Mouse (Mus musculus) stomach, embryonic 16.5 days (tissue): ENCODE data around the gene AC134908.4. TPM values are rescaled to one million over a fixed set of nuclear protein-coding genes. Genes with fewer than 3 reads are reported as not detected.

Experiments used
- microRNA-seq: library from miRNA; unstranded; fragments of <30 nt; microRNA quantifications from one replicate; pipeline ENCODE4, GENCODE M21; 2016
- polyA plus RNA-seq: library from polyadenylated mRNA; unstranded; fragments of >200 nt; fragmentation: Nextera tagmentation; extraction: Ambion mirVana; gene quantifications from 2 replicates; pipeline ENCODE4 v1.2.1, GENCODE M21; 2015

The AC134908.4 gene
- polyA plus RNA-seq, 1 experiment from 2014 or later: not detected

Small RNA genes lying within 50 kb of the gene (microRNA-seq; reads per million reads assigned to microRNA genes)
- gene Gm25083 (not detected), gene Mir3082 (not detected), gene Mir6966 (not detected)

Other genes starting within 250 kb of the AC134908.4 start
- 3.0 and 3.3 TPM in 2 replicates for gene Sox8, start 225.0 kb downstream of the AC134908.4 start, polyA plus RNA-seq
- 27.0 and 28.9 TPM in 2 replicates for gene Lmf1, start 216.6 kb downstream of the AC134908.4 start, polyA plus RNA-seq
- 0.85 and 1.0 TPM in 2 replicates for gene Gng13, start 78.5 kb downstream of the AC134908.4 start, polyA plus RNA-seq
- 22.9 and 25.1 TPM in 2 replicates for gene Chtf18, start 68.2 kb downstream of the AC134908.4 start, polyA plus RNA-seq
- 17.5 and 18.9 TPM in 2 replicates for gene Rpusd1, start 68.0 kb downstream of the AC134908.4 start, polyA plus RNA-seq
- 0.05 and 0.14 TPM in 2 replicates for gene Mslnl, start 59.6 kb downstream of the AC134908.4 start, polyA plus RNA-seq
- 77.0 and 104 TPM in 2 replicates for gene Msln, start 41.3 kb downstream of the AC134908.4 start, polyA plus RNA-seq
- 28.3 and 28.6 TPM in 2 replicates for gene Narfl, start 21.9 kb downstream of the AC134908.4 start, polyA plus RNA-seq
- 49.8 and 54.2 TPM in 2 replicates for gene Haghl, start 10.0 kb downstream of the AC134908.4 start, polyA plus RNA-seq
- 0.12 TPM in 1 of 2 replicates, not detected in the other for gene Ccdc78, start 9.1 kb downstream of the AC134908.4 start, polyA plus RNA-seq
- 96.9 and 102 TPM in 2 replicates for gene Fam173a, start 2.8 kb downstream of the AC134908.4 start, polyA plus RNA-seq
- gene Metrn, start 1.5 kb upstream of the AC134908.4 start, polyA plus RNA-seq: 25.4 and 28.0 TPM in 2 replicates
- 2.6 and 2.8 TPM in 2 replicates for gene Fbxl16, start 13.4 kb upstream of the AC134908.4 start, polyA plus RNA-seq
- 24.7 and 28.6 TPM in 2 replicates for gene Wdr24, start 28.0 kb upstream of the AC134908.4 start, polyA plus RNA-seq
- gene Jmjd8, start 33.2 kb upstream of the AC134908.4 start, polyA plus RNA-seq: 56.7 and 58.1 TPM in 2 replicates
- gene Stub1, start 37.7 kb upstream of the AC134908.4 start, polyA plus RNA-seq: 312 and 314 TPM in 2 replicates
- 2.5 and 2.8 TPM in 2 replicates for gene Rhbdl1, start 41.6 kb upstream of the AC134908.4 start, polyA plus RNA-seq
- 2.7 and 3.4 TPM in 2 replicates for gene Gm20683, start 46.1 kb upstream of the AC134908.4 start, polyA plus RNA-seq
- gene Rhot2, start 49.2 kb upstream of the AC134908.4 start, polyA plus RNA-seq: 22.4 and 23.5 TPM in 2 replicates
- gene Wdr90, start 65.8 kb upstream of the AC134908.4 start, polyA plus RNA-seq: 20.9 and 22.1 TPM in 2 replicates
- 41.5 and 49.4 TPM in 2 replicates for gene Mcrip2, start 73.1 kb upstream of the AC134908.4 start, polyA plus RNA-seq
- gene Mettl26, start 79.4 kb upstream of the AC134908.4 start, polyA plus RNA-seq: 57.1 and 63.8 TPM in 2 replicates
- gene Wfikkn1, start 85.2 kb upstream of the AC134908.4 start, polyA plus RNA-seq: 0.42 and 0.56 TPM in 2 replicates
- gene Rab40c, start 124.1 kb upstream of the AC134908.4 start, polyA plus RNA-seq: 26.3 and 27.7 TPM in 2 replicates
- 57.2 and 62.0 TPM in 2 replicates for gene Pigq, start 149.3 kb upstream of the AC134908.4 start, polyA plus RNA-seq
- gene Nhlrc4, start 149.3 kb upstream of the AC134908.4 start, polyA plus RNA-seq: 0.12 and 0.66 TPM in 2 replicates
- 0.11 and 0.31 TPM in 2 replicates for gene A930017K11Rik, start 156.9 kb upstream of the AC134908.4 start, polyA plus RNA-seq
- 21.6 and 23.3 TPM in 2 replicates for gene Capn15, start 190.1 kb upstream of the AC134908.4 start, polyA plus RNA-seq